Mouse (Mus musculus) urinary bladder, postnatal 4 days (tissue): ENCODE results near the gene 4930451I11Rik.

Source experiments
- DNase-seq, 2 experiments: peaks; one replicate each; pipeline ENCODE4 v3.0.0; 2021 to 2022; ENCODE audit warnings: low spot score in 2 of 2

4930451I11Rik gene

GRCm38 (mm10) chr7:126780971-126781635 is 50.3 kb downstream of the 4930451I11Rik start, which contains the start of gene Tbx6:
TSS of gene Tbx6 (plus strand) at chr7:126781483.
- DNase-seq, result no peak
